Mouse (Mus musculus) naive thymus-derived CD4-positive, alpha-beta T cell, adult 2 months (primary cell): Measurements from ENCODE around the gene 5730522E02Rik.

Experiments used
- DNase-seq: peaks from one replicate; pipeline ENCODE4 v3.0.0-alpha.2; 2011; ENCODE audit warnings: low read depth

Gene 5730522E02Rik

GRCm38 (mm10) chr11:25787691-25788090, 422.9 kb downstream of the 5730522E02Rik start:
- DNase-seq = no peak

- DNase-seq = no peak
Observed at GRCm38 (mm10) chr11:25772231-25772630, 438.3 kb downstream of the 5730522E02Rik start.

GRCm38 (mm10) chr11:25770991-25771568, 439.5 kb downstream of the 5730522E02Rik start:
- no peak for DNase-seq

- no peak for DNase-seq
Observed at GRCm38 (mm10) chr11:25767584-25768333, 442.8 kb downstream of the 5730522E02Rik start.

GRCm38 (mm10) chr11:25753156-25753899, 457.2 kb downstream of the 5730522E02Rik start:
- DNase-seq = no peak

GRCm38 (mm10) chr11:25752418-25752817, 458.1 kb downstream of the 5730522E02Rik start:
- no peak for DNase-seq

- no peak for DNase-seq
Observed at GRCm38 (mm10) chr11:25747098-25747862, 463.3 kb downstream of the 5730522E02Rik start.

- no peak for DNase-seq
Observed at GRCm38 (mm10) chr11:25743664-25744063, 466.9 kb downstream of the 5730522E02Rik start.

- DNase-seq = no peak
Observed at GRCm38 (mm10) chr11:25737255-25737654, 473.3 kb downstream of the 5730522E02Rik start.

- DNase-seq = no peak
Observed at GRCm38 (mm10) chr11:25729476-25729875, 481.1 kb downstream of the 5730522E02Rik start.

- DNase-seq = no peak
Observed at GRCm38 (mm10) chr11:25715447-25716321, 494.9 kb downstream of the 5730522E02Rik start.

- DNase-seq = no peak
Observed at GRCm38 (mm10) chr11:25710559-25710958, 500.0 kb downstream of the 5730522E02Rik start.

- DNase-seq = no peak
Observed at GRCm38 (mm10) chr11:25709892-25710291, 500.7 kb downstream of the 5730522E02Rik start.

GRCm38 (mm10) chr11:25704332-25705168, 506.0 kb downstream of the 5730522E02Rik start:
- no peak for DNase-seq

GRCm38 (mm10) chr11:25702791-25703190, 507.8 kb downstream of the 5730522E02Rik start:
- no peak for DNase-seq

GRCm38 (mm10) chr11:25697508-25698193, 512.9 kb downstream of the 5730522E02Rik start:
- DNase-seq = no peak

GRCm38 (mm10) chr11:25696168-25696567, 514.4 kb downstream of the 5730522E02Rik start:
- no peak for DNase-seq

GRCm38 (mm10) chr11:25684731-25685130, 525.8 kb downstream of the 5730522E02Rik start:
- no peak for DNase-seq

GRCm38 (mm10) chr11:25679856-25680255, 530.7 kb downstream of the 5730522E02Rik start:
- no peak for DNase-seq

- no peak for DNase-seq
Observed at GRCm38 (mm10) chr11:25674194-25674593, 536.4 kb downstream of the 5730522E02Rik start.
